Mouse (Mus musculus) layer of hippocampus, adult 11-12 months (tissue): ENCODE measurements around the gene Lrrc42.

Experiments used
- DNase-seq: peaks from one replicate; pipeline ENCODE4 v3.0.0; 2022; ENCODE audit warnings: low spot score

The Lrrc42 gene

DNA sequence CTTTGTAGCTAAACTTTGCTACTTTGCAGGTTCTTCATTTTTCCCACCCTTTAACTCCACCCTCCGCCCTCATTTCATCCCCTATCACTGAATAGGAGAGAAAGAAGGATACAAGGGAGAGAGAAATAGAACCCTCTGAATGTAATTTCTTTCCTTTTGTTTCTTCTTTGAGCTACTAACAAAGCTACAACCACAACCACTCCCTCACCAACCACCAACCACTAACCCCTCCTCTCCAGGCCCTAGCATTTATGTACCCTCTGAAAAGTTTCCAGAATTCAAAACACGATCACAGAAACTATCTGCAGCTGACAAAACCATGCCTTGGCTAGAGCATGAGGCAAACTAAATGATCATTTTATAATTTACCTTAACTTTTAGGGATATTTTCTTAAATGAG lies 56.9 kb downstream of the Lrrc42 start:
- DNase-seq, result no peak

GRCm38 (mm10) chr4:107193841-107194240 lies 59.5 kb downstream of the Lrrc42 start:
- DNase-seq, result no peak

GRCm38 (mm10) chr4:107185703-107186102 lies 67.6 kb downstream of the Lrrc42 start:
- DNase-seq, result no peak
